Mouse (Mus musculus): ENCODE measurements around the gene Arhgap22. TPM values are rescaled to one million over a fixed set of nuclear protein-coding genes. Genes with fewer than 3 reads are reported as not detected.

Arhgap22 gene
- total and polyA plus RNA-seq, 2 experiments from 2014 or later, result 1.5 to 4.2 TPM

DNA sequence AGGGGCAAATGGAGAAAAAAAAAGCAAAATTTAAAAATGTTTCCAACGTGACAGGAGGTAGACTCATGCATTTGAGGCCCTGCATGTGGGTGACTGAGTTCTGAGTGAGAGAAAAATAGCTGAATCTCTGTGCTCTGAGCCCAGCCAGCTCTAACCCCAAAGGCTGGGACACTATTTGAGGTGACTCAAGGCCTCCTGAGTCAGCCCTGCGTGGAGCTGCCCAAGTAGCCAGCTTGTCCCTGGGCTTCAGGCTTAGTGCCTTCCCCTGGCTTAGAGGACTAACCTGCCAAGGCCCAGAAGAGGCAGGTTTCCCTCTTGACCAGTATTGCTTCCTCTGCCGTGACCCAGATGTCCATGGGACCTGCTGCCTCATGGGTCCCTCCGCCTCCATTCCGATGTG is 141.4 kb downstream of the Arhgap22 start:
- WGBS, result 74% methylated on average over 5 of the region's 5 CpGs

GRCm38 (mm10) chr14:33357600-33358368 is 144.0 kb downstream of the Arhgap22 start:
- Histone ChIP-seq H3K27ac (ENCODE audit: low read depth) (no peak overlapping the region), H3K27me3 (ENCODE audit: control insufficient read depth, insufficient read depth, low read length) (peaks cover 33% of the 10 kb centered on the region), H3K4me1 (ENCODE audit: control insufficient read depth, insufficient read depth) (peaks cover 2% of the 10 kb centered on the region), H3K4me2 (ENCODE audit: low read depth, low read length) (no peak overlapping the region), H3K36me3 (replicated peaks; ENCODE audit: control insufficient read depth, insufficient read depth, low read length) (no peaks in the 10 kb centered on the region), H3K9ac (replicated peaks; ENCODE audit: low read depth, low read length) (no peak overlapping the region), H3K4me3 (ENCODE audit: low read depth, low read length) (no peak overlapping the region), H3K9me3 (replicated peaks; ENCODE audit: control insufficient read depth, low read length) (no peaks in the 10 kb centered on the region)
- TF ChIP-seq CTCF (IDR thresholded peaks at IDR 0.05; ENCODE audit: low read depth) (no peak), EP300 (IDR thresholded peaks at IDR 0.05; ENCODE audit: low read depth) (no peak)
- ATAC-seq (ENCODE audit: insufficient read depth, low read depth), result no peak
- 60% methylated on average over 12 of the region's 12 CpGs for WGBS
- DNase-seq (ENCODE audit: low spot score), result no peak

More for the DNA sequence above, 141.4 kb downstream of the Arhgap22 start:
- H3K9ac ChIP-seq (replicated peaks; ENCODE audit: low read depth, low read length), result no peak overlapping the region
- H3K9me3 ChIP-seq (replicated peaks; ENCODE audit: control insufficient read depth, low read length), result no peaks in the 10 kb centered on the region
- DNase-seq (ENCODE audit: low spot score) (no peak), ATAC-seq (ENCODE audit: insufficient read depth, low read depth) (no peak)
- no peak overlapping the region for H3K4me3 ChIP-seq (ENCODE audit: low read depth, low read length)
- no peak overlapping the region for H3K4me2 ChIP-seq (ENCODE audit: low read depth, low read length)
- no peaks in the 10 kb centered on the region for H3K4me1 ChIP-seq (ENCODE audit: control insufficient read depth, insufficient read depth)
- peaks cover 54% of the 10 kb centered on the region for H3K27me3 ChIP-seq (ENCODE audit: control insufficient read depth, insufficient read depth, low read length)
- H3K36me3 ChIP-seq (replicated peaks; ENCODE audit: control insufficient read depth, insufficient read depth, low read length), result no peaks in the 10 kb centered on the region
- H3K27ac ChIP-seq (ENCODE audit: low read depth), result no peak overlapping the region
- TF ChIP-seq CTCF (IDR thresholded peaks at IDR 0.05; ENCODE audit: low read depth) (no peak), EP300 (IDR thresholded peaks at IDR 0.05; ENCODE audit: low read depth) (no peak)

GRCm38 (mm10) chr14:33358891-33359290 is 145.1 kb downstream of the Arhgap22 start:
- Histone ChIP-seq H3K27ac (ENCODE audit: low read depth) (no peak overlapping the region), H3K36me3 (replicated peaks; ENCODE audit: control insufficient read depth, insufficient read depth, low read length) (no peaks in the 10 kb centered on the region), H3K9me3 (replicated peaks; ENCODE audit: control insufficient read depth, low read length) (no peaks in the 10 kb centered on the region), H3K4me2 (ENCODE audit: low read depth, low read length) (no peak overlapping the region), H3K9ac (replicated peaks; ENCODE audit: low read depth, low read length) (no peak overlapping the region), H3K4me1 (ENCODE audit: control insufficient read depth, insufficient read depth) (peaks cover 7% of the 10 kb centered on the region), H3K27me3 (ENCODE audit: control insufficient read depth, insufficient read depth, low read length) (peaks cover 30% of the 10 kb centered on the region), H3K4me3 (ENCODE audit: low read depth, low read length) (no peak overlapping the region)
- DNase-seq (ENCODE audit: low spot score) (no peak), ATAC-seq (ENCODE audit: insufficient read depth, low read depth) (no peak)
- 79% methylated on average over 8 of the region's 8 CpGs for WGBS
- TF ChIP-seq EP300 (IDR thresholded peaks at IDR 0.05; ENCODE audit: low read depth), result no peak
- TF ChIP-seq CTCF (IDR thresholded peaks at IDR 0.05; ENCODE audit: low read depth), result no peak

GRCm38 (mm10) chr14:33361546-33361945 is 147.7 kb downstream of the Arhgap22 start:
- Histone ChIP-seq H3K27ac (ENCODE audit: low read depth) (no peak overlapping the region), H3K36me3 (replicated peaks; ENCODE audit: control insufficient read depth, insufficient read depth, low read length) (no peaks in the 10 kb centered on the region), H3K9ac (replicated peaks; ENCODE audit: low read depth, low read length) (no peak overlapping the region), H3K4me3 (ENCODE audit: low read depth, low read length) (no peak overlapping the region), H3K9me3 (replicated peaks; ENCODE audit: control insufficient read depth, low read length) (no peaks in the 10 kb centered on the region), H3K27me3 (ENCODE audit: control insufficient read depth, insufficient read depth, low read length) (peaks cover 30% of the 10 kb centered on the region), H3K4me1 (ENCODE audit: control insufficient read depth, insufficient read depth) (peaks cover 7% of the 10 kb centered on the region), H3K4me2 (ENCODE audit: low read depth, low read length) (no peak overlapping the region)
- DNase-seq (ENCODE audit: low spot score) (no peak), ATAC-seq (ENCODE audit: insufficient read depth, low read depth) (no peak)
- 61% methylated on average over 4 of the region's 4 CpGs for WGBS
- TF ChIP-seq CTCF (IDR thresholded peaks at IDR 0.05; ENCODE audit: low read depth), result no peak
- no peak for TF ChIP-seq EP300 (IDR thresholded peaks at IDR 0.05; ENCODE audit: low read depth)

DNA sequence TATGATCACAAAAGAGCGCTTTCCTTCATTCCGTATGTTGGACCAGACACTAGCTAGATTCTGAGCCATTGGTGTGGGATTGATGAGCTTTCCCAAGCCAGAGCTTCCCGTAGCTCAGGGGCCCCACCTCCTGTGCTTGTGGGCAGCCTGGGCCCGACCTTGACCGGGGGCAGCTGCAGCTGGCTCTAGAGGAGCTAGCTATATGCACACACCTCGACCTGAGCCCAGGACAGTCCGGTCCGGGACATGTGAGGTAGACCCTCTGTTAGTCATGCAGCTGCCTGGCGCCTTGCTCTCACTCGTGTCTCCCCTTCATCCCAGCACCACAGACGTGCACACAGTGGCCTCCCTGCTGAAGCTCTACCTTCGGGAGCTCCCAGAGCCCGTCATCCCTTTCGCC is 148.3 kb downstream of the Arhgap22 start:
- H3K4me3 ChIP-seq (ENCODE audit: low read depth, low read length), result no peak overlapping the region
- H3K36me3 ChIP-seq (replicated peaks; ENCODE audit: control insufficient read depth, insufficient read depth, low read length), result no peaks in the 10 kb centered on the region
- peaks cover 30% of the 10 kb centered on the region for H3K27me3 ChIP-seq (ENCODE audit: control insufficient read depth, insufficient read depth, low read length)
- no peak overlapping the region for H3K27ac ChIP-seq (ENCODE audit: low read depth)
- TF ChIP-seq CTCF (IDR thresholded peaks at IDR 0.05; ENCODE audit: low read depth) (no peak), EP300 (IDR thresholded peaks at IDR 0.05; ENCODE audit: low read depth) (no peak)
- peaks cover 7% of the 10 kb centered on the region for H3K4me1 ChIP-seq (ENCODE audit: control insufficient read depth, insufficient read depth)
- ATAC-seq (ENCODE audit: insufficient read depth, low read depth) (no peak), DNase-seq (ENCODE audit: low spot score) (no peak)
- no peak overlapping the region for H3K9ac ChIP-seq (replicated peaks; ENCODE audit: low read depth, low read length)
- no peaks in the 10 kb centered on the region for H3K9me3 ChIP-seq (replicated peaks; ENCODE audit: control insufficient read depth, low read length)
- WGBS, result 52% methylated on average over 14 of the region's 14 CpGs
- no peak overlapping the region for H3K4me2 ChIP-seq (ENCODE audit: low read depth, low read length)

DNA sequence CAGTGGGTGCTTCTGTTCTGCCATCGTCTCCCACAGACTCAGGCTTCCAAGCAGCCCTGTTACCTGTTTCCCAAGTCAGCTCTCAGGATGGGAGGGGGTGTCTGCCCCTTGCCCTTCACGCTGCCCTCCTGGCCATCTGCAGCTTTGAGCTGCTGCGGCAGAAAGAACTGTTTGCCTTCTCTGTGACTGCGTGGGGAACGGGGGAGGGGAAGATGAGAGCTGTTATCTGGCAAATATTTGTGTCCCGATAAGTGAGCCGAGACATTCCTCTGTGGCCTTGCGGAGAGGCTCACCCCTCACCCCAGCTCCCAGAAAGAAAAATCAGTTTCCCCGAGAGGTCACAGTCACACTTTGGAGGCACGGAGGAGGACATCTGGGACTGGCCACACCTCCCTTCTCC is 149.0 kb downstream of the Arhgap22 start:
- H3K27me3 ChIP-seq (ENCODE audit: control insufficient read depth, insufficient read depth, low read length), result peaks cover 32% of the 10 kb centered on the region
- TF ChIP-seq CTCF (IDR thresholded peaks at IDR 0.05; ENCODE audit: low read depth) (no peak), EP300 (IDR thresholded peaks at IDR 0.05; ENCODE audit: low read depth) (no peak)
- DNase-seq (ENCODE audit: low spot score) (no peak), ATAC-seq (ENCODE audit: insufficient read depth, low read depth) (no peak)
- H3K4me3 ChIP-seq (ENCODE audit: low read depth, low read length), result no peak overlapping the region; the same call in 1 of the 2 replicates
- 10% methylated on average over 10 of the region's 10 CpGs for WGBS
- H3K36me3 ChIP-seq (replicated peaks; ENCODE audit: control insufficient read depth, insufficient read depth, low read length), result no peaks in the 10 kb centered on the region
- H3K4me2 ChIP-seq (ENCODE audit: low read depth, low read length), result peak overlapping the region; percentile 37
- H3K27ac ChIP-seq (ENCODE audit: low read depth), result no peak overlapping the region
- H3K9me3 ChIP-seq (replicated peaks; ENCODE audit: control insufficient read depth, low read length), result no peaks in the 10 kb centered on the region
- H3K9ac ChIP-seq (replicated peaks; ENCODE audit: low read depth, low read length), result no peak overlapping the region
- H3K4me1 ChIP-seq (ENCODE audit: control insufficient read depth, insufficient read depth), result peaks cover 7% of the 10 kb centered on the region
